Mouse (Mus musculus): ENCODE results near the gene Luc7l2. TPM values are rescaled to one million over a fixed set of nuclear protein-coding genes. Genes with fewer than 3 reads are reported as not detected.
"Not testable (repeated sequence)": the region's sequence is repeated elsewhere in the genome, so short reads cannot be mapped to it uniquely, and the experiment has no call there.

Gene Luc7l2
- polyA plus RNA-seq, 1 experiment: 128 TPM

DNA sequence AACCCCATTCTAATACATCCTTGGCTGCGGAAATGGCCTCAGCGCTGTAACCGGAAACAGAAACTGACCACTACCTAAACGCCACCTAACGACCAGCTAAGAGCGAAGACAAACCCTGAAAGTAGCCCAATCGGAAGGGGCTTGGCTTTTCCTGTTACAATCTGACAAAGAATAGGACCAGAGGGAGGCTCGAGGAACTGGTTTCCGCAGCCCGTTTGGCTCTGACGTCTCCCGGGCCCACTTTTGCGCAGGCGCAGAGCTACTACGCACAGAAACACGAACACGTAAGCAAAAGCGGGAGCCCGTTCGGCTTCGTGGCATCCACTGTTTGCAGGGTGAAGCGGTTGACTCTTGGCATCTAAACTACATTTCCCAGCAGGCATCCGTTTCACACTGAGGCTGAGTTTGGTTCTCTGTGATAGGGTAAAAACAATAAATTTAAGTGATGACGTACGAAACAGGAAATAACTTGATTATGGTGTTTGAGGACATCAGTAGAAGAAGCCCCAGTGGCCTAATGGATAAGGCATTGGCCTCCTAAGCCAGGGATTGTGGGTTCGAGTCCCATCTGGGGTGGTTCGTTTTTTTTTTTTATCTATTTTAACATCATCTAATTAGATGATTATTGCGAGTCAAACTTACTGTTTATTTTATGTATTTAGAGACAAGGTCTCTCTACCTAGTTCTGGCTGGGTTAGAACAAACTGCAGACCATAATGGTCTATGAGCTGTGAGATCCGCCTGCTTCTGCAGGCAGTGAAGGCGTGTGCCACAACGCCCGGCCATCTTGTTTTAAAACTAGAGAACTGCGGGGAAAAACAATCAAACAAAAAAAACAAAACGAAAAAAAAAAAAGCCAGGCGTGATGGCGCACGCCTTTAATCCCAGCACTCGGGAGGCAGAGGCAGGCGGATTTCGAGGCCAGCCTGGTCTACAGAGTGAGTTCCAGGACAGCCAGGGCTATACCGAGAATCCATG, 17.4 kb upstream of the Luc7l2 start, which contains the start of gene Fmc1:
Fmc1 (plus strand) TSS at position 75 of the 978 bp plus-strand sequence.
- TF ChIP-seq CTCF (IDR thresholded peaks at IDR 0.05; ENCODE audit: insufficient read depth, low read depth, low read length) (no peak), POLR2A (IDR thresholded peaks at IDR 0.05; ENCODE audit: insufficient read depth, low read depth, low read length) (peak; percentile 73)
- Histone ChIP-seq H3K27ac (ENCODE audit: insufficient read depth, low read depth, low read length) (peak within 1 kb of the TSS; percentile 96), H3K4me3 (ENCODE audit: insufficient read depth, low read depth, low read length) (peak within 1 kb of the TSS; percentile 77), H3K4me1 (ENCODE audit: control insufficient read depth, insufficient read depth, low read length) (no peaks in the 10 kb centered on the region)
- WGBS: 3% methylated on average over 41 of the region's 41 CpGs

GRCm38 (mm10) chr6:38534640-38535365, 16.3 kb upstream of the Luc7l2 start:
- under 1% methylated on average over 53 of the region's 53 CpGs for WGBS
- peak; percentile 71 for TF ChIP-seq POLR2A (IDR thresholded peaks at IDR 0.05; ENCODE audit: insufficient read depth, low read depth, low read length)
- peak; percentile 90 for TF ChIP-seq CTCF (IDR thresholded peaks at IDR 0.05; ENCODE audit: insufficient read depth, low read depth, low read length)
- peak overlapping the region; percentile 96 for H3K27ac ChIP-seq (ENCODE audit: insufficient read depth, low read depth, low read length)
- no peaks in the 10 kb centered on the region for H3K4me1 ChIP-seq (ENCODE audit: control insufficient read depth, insufficient read depth, low read length)
- H3K4me3 ChIP-seq (ENCODE audit: insufficient read depth, low read depth, low read length): peak overlapping the region; percentile 77

- H3K27ac ChIP-seq (ENCODE audit: insufficient read depth, low read depth, low read length): peak overlapping the region; percentile 96
- 0 out of 2 replicates have a peak, but pooled peaks have one; percentile 0 for TF ChIP-seq POLR2A (IDR thresholded peaks at IDR 0.05; ENCODE audit: insufficient read depth, low read depth, low read length)
- no peak for TF ChIP-seq CTCF (IDR thresholded peaks at IDR 0.05; ENCODE audit: insufficient read depth, low read depth, low read length)
- peak overlapping the region; percentile 77 for H3K4me3 ChIP-seq (ENCODE audit: insufficient read depth, low read depth, low read length)
- WGBS: 0% methylated on average over 9 of the region's 9 CpGs
- no peaks in the 10 kb centered on the region for H3K4me1 ChIP-seq (ENCODE audit: control insufficient read depth, insufficient read depth, low read length)
Measured at GRCm38 (mm10) chr6:38535366-38535690, 15.8 kb upstream of the Luc7l2 start.

GRCm38 (mm10) chr6:38535788-38536187, 15.3 kb upstream of the Luc7l2 start:
- no peak overlapping the region for H3K27ac ChIP-seq (ENCODE audit: insufficient read depth, low read depth, low read length)
- TF ChIP-seq POLR2A (IDR thresholded peaks at IDR 0.05; ENCODE audit: insufficient read depth, low read depth, low read length) (no peak), CTCF (IDR thresholded peaks at IDR 0.05; ENCODE audit: insufficient read depth, low read depth, low read length) (no peak)
- H3K4me1 ChIP-seq (ENCODE audit: control insufficient read depth, insufficient read depth, low read length): no peaks in the 10 kb centered on the region
- WGBS: 84% methylated on average over 1 of the region's 1 CpGs
- H3K4me3 ChIP-seq (ENCODE audit: insufficient read depth, low read depth, low read length): no peak overlapping the region

- 94% methylated on average over 5 of the region's 5 CpGs for WGBS
- H3K4me1 ChIP-seq (ENCODE audit: control insufficient read depth, insufficient read depth, low read length); H3K4me3 ChIP-seq (ENCODE audit: insufficient read depth, low read depth, low read length); H3K27ac ChIP-seq (ENCODE audit: insufficient read depth, low read depth, low read length): not testable (repeated sequence)
Measured at GRCm38 (mm10) chr6:38544141-38544540, 7.0 kb upstream of the Luc7l2 start.

GRCm38 (mm10) chr6:38547005-38547404, 4.1 kb upstream of the Luc7l2 start:
- 87% methylated on average over 2 of the region's 2 CpGs for WGBS
- H3K4me1 ChIP-seq (ENCODE audit: control insufficient read depth, insufficient read depth, low read length); H3K27ac ChIP-seq (ENCODE audit: insufficient read depth, low read depth, low read length); H3K4me3 ChIP-seq (ENCODE audit: insufficient read depth, low read depth, low read length): not testable (repeated sequence)

DNA sequence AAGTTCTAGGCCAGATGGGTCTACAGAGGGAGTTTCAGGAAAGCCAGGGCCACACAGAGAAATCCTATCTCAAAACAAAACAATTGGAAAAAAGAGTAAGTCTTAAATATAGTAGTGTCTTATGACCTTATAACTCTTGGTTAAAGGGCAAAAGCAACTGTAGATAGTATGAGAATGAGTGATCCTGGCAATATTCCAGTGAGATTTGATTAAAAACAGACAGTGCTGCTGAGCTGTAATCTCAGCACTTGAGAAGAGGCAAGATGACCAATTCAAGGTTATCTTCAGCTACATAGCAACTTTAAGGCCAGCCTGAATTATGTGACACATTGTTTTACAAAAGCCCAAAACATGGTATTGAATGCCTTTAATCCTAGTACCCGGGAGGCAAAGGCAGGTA, 3.4 kb upstream of the Luc7l2 start:
- TF ChIP-seq CTCF (IDR thresholded peaks at IDR 0.05; ENCODE audit: insufficient read depth, low read depth, low read length) (no peak), POLR2A (IDR thresholded peaks at IDR 0.05; ENCODE audit: insufficient read depth, low read depth, low read length) (no peak)
- no peak overlapping the region for H3K4me3 ChIP-seq (ENCODE audit: insufficient read depth, low read depth, low read length)
- 91% methylated on average over 1 of the region's 1 CpGs for WGBS

GRCm38 (mm10) chr6:38548595-38548994, 2.5 kb upstream of the Luc7l2 start:
- WGBS: 92% methylated on average over 7 of the region's 7 CpGs
- H3K4me1 ChIP-seq (ENCODE audit: control insufficient read depth, insufficient read depth, low read length); H3K4me3 ChIP-seq (ENCODE audit: insufficient read depth, low read depth, low read length): not testable (repeated sequence)

More for the DNA sequence above, 3.4 kb upstream of the Luc7l2 start:
- H3K4me1 ChIP-seq (ENCODE audit: control insufficient read depth, insufficient read depth, low read length): no peaks in the 10 kb centered on the region
- no peak overlapping the region for H3K27ac ChIP-seq (ENCODE audit: insufficient read depth, low read depth, low read length)

DNA sequence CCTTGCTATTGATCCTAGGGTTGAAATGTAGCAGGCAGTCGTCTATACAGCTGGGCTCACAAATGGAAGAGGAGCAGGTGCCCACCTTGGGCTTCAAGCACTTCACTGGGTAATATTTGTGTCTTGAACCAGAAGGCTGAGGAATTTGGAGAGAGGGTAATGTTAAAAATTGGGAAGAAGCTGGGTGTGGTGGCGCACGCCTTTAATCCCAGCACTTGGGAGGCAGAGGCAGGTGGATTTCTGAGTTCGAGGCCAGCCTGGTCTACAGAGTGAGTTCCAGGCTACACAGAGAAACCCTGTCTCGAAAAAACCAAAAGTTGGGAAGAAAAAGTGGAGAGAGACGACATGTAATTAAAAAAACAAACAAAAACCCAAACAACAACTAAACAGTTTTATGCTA, 1.3 kb upstream of the Luc7l2 start:
- not testable (repeated sequence) for H3K27ac ChIP-seq (ENCODE audit: insufficient read depth, low read depth, low read length)

More at GRCm38 (mm10) chr6:38548595-38548994, 2.5 kb upstream of the Luc7l2 start:
- not testable (repeated sequence) for H3K27ac ChIP-seq (ENCODE audit: insufficient read depth, low read depth, low read length)

More for the DNA sequence above, 1.3 kb upstream of the Luc7l2 start:
- not testable (repeated sequence) for H3K4me1 ChIP-seq (ENCODE audit: control insufficient read depth, insufficient read depth, low read length); H3K4me3 ChIP-seq (ENCODE audit: insufficient read depth, low read depth, low read length)
- 62% methylated on average over 6 of the region's 6 CpGs for WGBS
